Mouse (Mus musculus) hindbrain, postnatal 0 days (tissue): ENCODE measurements around the gene Yipf6. TPM values are rescaled to one million over a fixed set of nuclear protein-coding genes. Genes with fewer than 3 reads are reported as not detected.
"Not testable (repeated sequence)": the region's sequence is repeated elsewhere in the genome, so short reads cannot be mapped to it uniquely, and the experiment has no call there.

ENCODE experiments used
- ATAC-seq: fragments of 200-750 bp; cut with Nextera tagmentation; 2 replicates; pipeline ENCODE4 v1.8.0; 2017; ENCODE audit warnings: mild to moderate bottlenecking, moderate TSS enrichment, moderate library complexity
- DNase-seq: peaks from one replicate; pipeline ENCODE4 v3.0.0-alpha.2; 2015; ENCODE audit warnings: low spot score
- H3K27ac ChIP-seq: fragments of 300-500 bp; sonication (generic); 2 replicates; pipeline ENCODE4 v1.5.1; 2014; ENCODE audit warnings: mild to moderate bottlenecking
- H3K27me3 ChIP-seq: fragments of 300-500 bp; sonication (generic); 2 replicates; pipeline ENCODE4 v1.6.1; 2014; ENCODE audit warnings: low read length, mixed read lengths; ENCODE audit not compliant: insufficient read depth
- H3K36me3 ChIP-seq: fragments of 300-500 bp; sonication (generic); 2 replicates; pipeline ENCODE4 v1.6.1; 2014; ENCODE audit warnings: low read length, mixed read lengths; ENCODE audit not compliant: insufficient read depth
- H3K4me1 ChIP-seq: fragments of 300-500 bp; sonication (generic); 2 replicates; pipeline ENCODE4 v1.6.1; 2014; ENCODE audit warnings: antibody characterized with exemption, low read length, mixed read lengths; ENCODE audit not compliant: insufficient read depth
- H3K4me2 ChIP-seq: fragments of 300-500 bp; sonication (generic); 2 replicates; pipeline ENCODE4 v1.6.1; 2014; ENCODE audit warnings: low read depth, mild to moderate bottlenecking, low read length, moderate library complexity, mixed read lengths
- H3K4me3 ChIP-seq: fragments of 300-500 bp; sonication (generic); 2 replicates; pipeline ENCODE4 v1.5.1; 2014; ENCODE audit warnings: low read length
- H3K9ac ChIP-seq: fragments of 300-500 bp; sonication (generic); replicated peaks from 2 replicates; pipeline ENCODE4 v1.6.1; 2014; ENCODE audit warnings: mild to moderate bottlenecking, low read length, moderate library complexity, mixed read lengths
- H3K9me3 ChIP-seq: fragments of 300-500 bp; sonication (generic); 2 replicates; pipeline ENCODE4 v1.6.1; 2016; ENCODE audit warnings: low read length, mixed read lengths
- CTCF ChIP-seq: IDR thresholded peaks from 2 replicates; pipeline ENCODE4 v1.5.1; 2016; ENCODE audit warnings: antibody characterized with exemption, control low read depth, low read depth
- WGBS: fragments of 180-500 bp; shearing (Covaris S2); extraction: QIAGEN DNeasy Blood & Tissue Kit; methylation state at CpG from one replicate; pipeline ENCODE4 v1.1.7; 2014; 5-methylcytosine and 5-hydroxymethylcytosine counted together
- polyA plus RNA-seq: library from polyadenylated mRNA; unstranded; fragments of >200 nt; fragmentation: Nextera tagmentation; extraction: Ambion mirVana; gene quantifications from 2 replicates; pipeline ENCODE4 v1.2.1, GENCODE M21; 2015
- total RNA-seq: library from RNA; depleted of rRNA; stranded (reverse); fragments of >200 nt; gene quantifications from 2 replicates; pipeline ENCODE4 v1.2.3, GENCODE M21; 2014; rRNA removed

Yipf6 gene
- total and polyA plus RNA-seq, 2 experiments from 2014 or later: 15.5 to 30.0 TPM

- not testable (repeated sequence) for H3K4me2 ChIP-seq, H3K4me1 ChIP-seq, H3K9ac ChIP-seq, H3K4me3 ChIP-seq, H3K27ac ChIP-seq, H3K9me3 ChIP-seq, ATAC-seq, H3K36me3 ChIP-seq, DNase-seq, H3K27me3 ChIP-seq
- WGBS: 57% methylated on average over 5 of the region's 5 CpGs
- peak; percentile 24; the same call in 1 of the 2 replicates for TF ChIP-seq CTCF
Measured at GRCm38 (mm10) chrX:98986611-98987010, 50.5 kb downstream of the Yipf6 start.

GRCm38 (mm10) chrX:98989574-98989973 lies 53.5 kb downstream of the Yipf6 start:
- no peaks in the 10 kb centered on the region for H3K36me3 ChIP-seq
- WGBS: 46% methylated on average over 6 of the region's 6 CpGs
- no peak overlapping the region for H3K4me3 ChIP-seq
- no peaks in the 10 kb centered on the region; the same call in 1 of the 2 replicates for H3K27me3 ChIP-seq
- DNase-seq (peak; percentile 45), ATAC-seq (0 out of 2 replicates have a peak, but pooled peaks have one; percentile 40)
- peak; percentile 76 for TF ChIP-seq CTCF
- no peak overlapping the region for H3K4me2 ChIP-seq
- no peak overlapping the region for H3K9ac ChIP-seq
- H3K27ac ChIP-seq: no peak overlapping the region
- H3K4me1 ChIP-seq: no peaks in the 10 kb centered on the region
- no peaks in the 10 kb centered on the region for H3K9me3 ChIP-seq

Other genes with a start within 250 kb of the Yipf6 start
- gene Ophn1, start 45.3 kb upstream of the Yipf6 start, total RNA-seq: 36.6 and 46.1 TPM in 2 replicates
- 30.4 and 35.6 TPM in 2 replicates for gene Ophn1, start 45.3 kb upstream of the Yipf6 start, polyA plus RNA-seq
- gene Stard8, start 66.9 kb downstream of the Yipf6 start, total RNA-seq: 8.2 and 13.0 TPM in 2 replicates
- gene Stard8, start 66.9 kb downstream of the Yipf6 start, polyA plus RNA-seq: 4.2 and 4.6 TPM in 2 replicates
- gene Efnb1, start 199.8 kb downstream of the Yipf6 start, total RNA-seq: 29.4 and 30.1 TPM in 2 replicates
- 15.1 and 15.3 TPM in 2 replicates for gene Efnb1, start 199.8 kb downstream of the Yipf6 start, polyA plus RNA-seq